23 mouse cellular contexts compared by ENCODE assay signal in the genomic region with DNA sequence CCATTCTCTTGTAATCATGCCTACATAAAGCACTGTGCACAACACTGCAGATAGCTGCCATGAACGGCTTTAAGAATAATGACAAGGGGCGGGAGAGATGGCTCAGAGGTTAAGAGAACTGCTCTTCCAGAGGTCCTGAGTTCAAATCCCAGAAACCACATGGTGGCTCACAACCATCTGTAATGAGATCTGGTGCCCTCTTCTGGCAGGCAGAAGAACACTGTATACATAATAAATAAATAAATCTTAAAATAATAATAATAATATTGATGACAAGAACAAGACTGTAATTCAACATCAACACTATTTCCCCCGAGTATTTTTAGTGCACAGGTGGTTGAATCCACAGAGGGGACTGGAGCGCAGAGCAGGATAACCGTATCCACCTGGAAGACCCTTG. TPM values are rescaled to one million over a fixed set of nuclear protein-coding genes. Genes with fewer than 3 reads are reported as not detected.
A peak's percentile ranks its signal among the peaks of the same experiment; 100 is the strongest.
DNase-seq lines count a peak whose midpoint lies in the region; ATAC-seq and TF ChIP-seq lines count a peak whose summit lies in the region.
"Had no signal": no experiment of that assay in that cellular context is flagged by ENCODE, and none has a peak within 500 bp of the region (broad histone marks: within the 10 kb centered on the region; RNA-seq: fewer than 3 reads in every experiment).

No protein-coding gene starts in this region.

- TF ChIP-seq CTCF in hindbrain, postnatal 0 days (IDR thresholded peaks at IDR 0.05; ENCODE audit: low read depth), result 0 out of 2 replicates have a peak, but pooled peaks have one; percentile 28
- peak; percentile 66 for TF ChIP-seq CTCF in layer of hippocampus, adult 2 months (conservative IDR thresholded peaks at IDR 0.05)
- TF ChIP-seq CTCF in lung, postnatal 0 days (IDR thresholded peaks at IDR 0.05), result peak; percentile 52

- no peak overlapping the region for H3K4me2 ChIP-seq in hindbrain, postnatal 0 days (ENCODE audit: low read depth, low read length)
- H3K4me2 ChIP-seq in lung, postnatal 0 days (replicated peaks; ENCODE audit: low read depth, low read length), result no peak overlapping the region
- H3K4me2 ChIP-seq: embryonic facial prominence, embryonic 13.5 days; forebrain, embryonic 12.5 days; hindbrain, embryonic 13.5 days had no signal

- DNase-seq in hindbrain, postnatal 0 days (ENCODE audit: low spot score), result no peak
- no peak for DNase-seq in hindbrain, embryonic 10.5 days (ENCODE audit: low spot score)
- no peak for DNase-seq in layer of hippocampus, adult 2 months (ENCODE audit: low spot score in 2 of 2)
- no peak for DNase-seq in layer of hippocampus, adult 9-10 months (ENCODE audit: low spot score)
- no peak for DNase-seq in lung, postnatal 0 days (ENCODE audit: low spot score)
- no peak for DNase-seq in lung, postnatal 25 days (ENCODE audit: low spot score)
- DNase-seq in right cerebral cortex, postnatal 36 days (ENCODE audit: low spot score in 2 of 2), result no peak
- DNase-seq: adrenal gland, adult 2 months; adrenal gland, postnatal 25 days; cerebellum, adult 18-20 months; cerebellum, adult 9-11 months; cerebellum, postnatal 36 days; gastrocnemius, postnatal 25 days; heart, postnatal 10 days; heart, postnatal 4 days had no signal

- no peaks in the 10 kb centered on the region for H3K27me3 ChIP-seq in hindbrain, postnatal 0 days (ENCODE audit: insufficient read depth, low read length)
- H3K27me3 ChIP-seq in hindbrain, embryonic 10.5 days (ENCODE audit: insufficient read depth, poor library complexity, severe bottlenecking), result no peaks in the 10 kb centered on the region
- H3K27me3 ChIP-seq in lung, postnatal 0 days (replicated peaks; ENCODE audit: insufficient read depth, low read length), result no peaks in the 10 kb centered on the region
- H3K27me3 ChIP-seq: CH12.LX; embryonic facial prominence, embryonic 13.5 days; forebrain, embryonic 12.5 days; hindbrain, embryonic 13.5 days had no signal

- no peak overlapping the region for H3K4me3 ChIP-seq in hindbrain, postnatal 0 days (ENCODE audit: low read length)
- H3K4me3 ChIP-seq in hindbrain, embryonic 10.5 days, result no peak overlapping the region
- no peak overlapping the region for H3K4me3 ChIP-seq in layer of hippocampus, adult 2 months
- no peak overlapping the region for H3K4me3 ChIP-seq in lung, postnatal 0 days (ENCODE audit: low read depth, low read length)
- H3K4me3 ChIP-seq: embryonic facial prominence, embryonic 13.5 days; forebrain, embryonic 12.5 days; hindbrain, embryonic 13.5 days had no signal

- H3K27ac ChIP-seq in hindbrain, postnatal 0 days, result no peak overlapping the region
- H3K27ac ChIP-seq in hindbrain, embryonic 10.5 days, result no peak overlapping the region
- H3K27ac ChIP-seq in layer of hippocampus, adult 2 months, result no peak overlapping the region
- no peak overlapping the region for H3K27ac ChIP-seq in lung, postnatal 0 days (ENCODE audit: low read length)
- H3K27ac ChIP-seq: embryonic facial prominence, embryonic 13.5 days; forebrain, embryonic 12.5 days; hindbrain, embryonic 13.5 days had no signal

- TF ChIP-seq EP300 in lung, postnatal 0 days (IDR thresholded peaks at IDR 0.05), result no peak

- no peak for ATAC-seq in hindbrain, postnatal 0 days
- no peak for ATAC-seq in lung, postnatal 0 days
- ATAC-seq: forebrain, embryonic 16.5 days had no signal

- peaks cover 2% of the 10 kb centered on the region; the same call in 1 of the 2 replicates for H3K4me1 ChIP-seq in hindbrain, postnatal 0 days (ENCODE audit: insufficient read depth, low read length)
- peaks cover 41% of the 10 kb centered on the region for H3K4me1 ChIP-seq in hindbrain, embryonic 10.5 days (replicated peaks)
- no peaks in the 10 kb centered on the region for H3K4me1 ChIP-seq in lung, postnatal 0 days (ENCODE audit: insufficient read depth, low read depth, low read length)

- peaks cover 7% of the 10 kb centered on the region; the same call in 1 of the 2 replicates for H3K36me3 ChIP-seq in hindbrain, postnatal 0 days (ENCODE audit: insufficient read depth, low read length)
- H3K36me3 ChIP-seq in hindbrain, embryonic 10.5 days, result peaks cover 53% of the 10 kb centered on the region
- no peaks in the 10 kb centered on the region for H3K36me3 ChIP-seq in lung, postnatal 0 days (ENCODE audit: insufficient read depth, low read length)

- H3K9me3 ChIP-seq in hindbrain, postnatal 0 days (ENCODE audit: low read length), result no peaks in the 10 kb centered on the region
- no peaks in the 10 kb centered on the region for H3K9me3 ChIP-seq in hindbrain, embryonic 10.5 days
- H3K9me3 ChIP-seq in lung, postnatal 0 days (ENCODE audit: low read length), result no peaks in the 10 kb centered on the region
- H3K9me3 ChIP-seq: embryonic facial prominence, embryonic 13.5 days; forebrain, embryonic 12.5 days; hindbrain, embryonic 13.5 days had no signal

- H3K9ac ChIP-seq in hindbrain, postnatal 0 days (replicated peaks; ENCODE audit: low read length), result no peak overlapping the region
- H3K9ac ChIP-seq in lung, postnatal 0 days (replicated peaks; ENCODE audit: low read depth), result no peak overlapping the region
- H3K9ac ChIP-seq: embryonic facial prominence, embryonic 13.5 days; forebrain, embryonic 12.5 days; hindbrain, embryonic 13.5 days had no signal

- WGBS in hindbrain, postnatal 0 days, result 95% methylated on average over 5 of the region's 5 CpGs
- 88% methylated on average over 5 of the region's 5 CpGs for WGBS in hindbrain, embryonic 10.5 days
- WGBS in lung, postnatal 0 days, result 90% methylated on average over 5 of the region's 5 CpGs

RNA-seq across cellular contexts. Expression of gene Atp6v0a4, which starts 31.8 kb away (rescaled TPM):
- total RNA-seq in hindbrain, postnatal 0 days (2014; rRNA removed), result 0.42 TPM in 1 of 2 replicates, not detected in the other
- polyA plus RNA-seq in hindbrain, postnatal 0 days (2015; fragmentation: Nextera tagmentation; extraction: Ambion mirVana), result 0.28 and 0.29 TPM in 2 replicates
- polyA plus RNA-seq in hindbrain, embryonic 10.5 days (2016; fragmentation: Nextera tagmentation; extraction: Ambion mirVana), result not detected in 2 replicates
- total RNA-seq in layer of hippocampus, adult 2 months (2021), result 1 to 10 TPM; 1.1 to 1.3 TPM
- 16.0 and 20.0 TPM in 2 replicates for polyA plus RNA-seq in lung, postnatal 0 days (2015; fragmentation: Nextera tagmentation; extraction: Ambion mirVana)
- total RNA-seq: CH12.LX; granulocyte monocyte progenitor cell, adult 5-6 weeks had no signal
- polyA plus RNA-seq: forebrain, embryonic 12.5 days had no signal

RNA-seq across cellular contexts. Expression of gene Tmem213, which starts 47.1 kb away (rescaled TPM):
- total RNA-seq in hindbrain, postnatal 0 days (2014; rRNA removed), result not detected in 2 replicates
- not detected in 2 replicates for polyA plus RNA-seq in hindbrain, postnatal 0 days (2015; fragmentation: Nextera tagmentation; extraction: Ambion mirVana)
- not detected in 2 replicates for polyA plus RNA-seq in hindbrain, embryonic 10.5 days (2016; fragmentation: Nextera tagmentation; extraction: Ambion mirVana)
- not detected for total RNA-seq in layer of hippocampus, adult 2 months (2021)
- polyA plus RNA-seq in lung, postnatal 0 days (2015; fragmentation: Nextera tagmentation; extraction: Ambion mirVana), result 66.6 and 99.1 TPM in 2 replicates
- total RNA-seq: adrenal gland, adult 2 months; adrenal gland, postnatal 25 days; CH12.LX; gastrocnemius, postnatal 25 days; granulocyte monocyte progenitor cell, adult 5-6 weeks; heart, postnatal 10 days; heart, postnatal 4 days had no signal
- polyA plus RNA-seq: adrenal gland, adult 2 months; forebrain, embryonic 12.5 days; forebrain, embryonic 16.5 days; frontal cortex, adult 2 months; heart, embryonic 14.5 days; hindbrain, embryonic 13.5 days had no signal

Comparison
In these comparisons a context has a peak if more than half of its experiments do, and no peak if none do; other contexts are left out.
1. RNA of gene Atp6v0a4, which starts 31.8 kb away (polyA plus RNA-seq): 16.0 to 20.0 TPM in lung, postnatal 0 days; 0.28 to 0.29 TPM in hindbrain, postnatal 0 days and not detected in hindbrain, embryonic 10.5 days; every median in the first group is over 10 times any median in the second.
2. RNA of gene Tmem213, which starts 47.1 kb away (polyA plus RNA-seq): 66.6 to 99.1 TPM in lung, postnatal 0 days; not detected in hindbrain, postnatal 0 days and not detected in hindbrain, embryonic 10.5 days; every median in the first group is over 10 times any median in the second.
3. Peak in every context shown above with its lines, with median percentiles within 50 percentile points of each other: CTCF ChIP-seq.